Mouse (Mus musculus): ENCODE results near the gene Wee2. TPM values are rescaled to one million over a fixed set of nuclear protein-coding genes. Genes with fewer than 3 reads are reported as not detected.
A peak's percentile ranks its signal among the peaks of the same experiment; 100 is the strongest.

The Wee2 gene
- polyA plus RNA-seq, 1 experiment from 2014 or later = not detected

GRCm38 (mm10) chr6:40434697-40435096 lies 4.2 kb upstream of the Wee2 start:
- 12% methylated on average over 7 of the region's 7 CpGs for whole genome bisulfite sequencing
- H3K27me3 ChIP-seq (ENCODE audit: insufficient read depth, low read length) = no peaks in the 10 kb centered on the region
- ATAC-seq (ENCODE audit: insufficient read depth) = no peak
- peaks cover 4% of the 10 kb centered on the region; the same call in 1 of the 2 replicates for H3K4me1 ChIP-seq (ENCODE audit: insufficient read depth)
- H3K4me3 ChIP-seq (ENCODE audit: low read depth, low read length) = peak overlapping the region; percentile 73
- H3K9me3 ChIP-seq (ENCODE audit: low read depth, low read length) = no peaks in the 10 kb centered on the region
- TF ChIP-seq CTCF (IDR thresholded peaks at IDR 0.05; ENCODE audit: low read depth) = no peak
- H3K27ac ChIP-seq (ENCODE audit: low read depth) = no peak overlapping the region
- H3K9ac ChIP-seq = peak overlapping the region; percentile 73
- no peak for DNase-seq
- H3K4me2 ChIP-seq = peak overlapping the region; percentile 88
- H3K36me3 ChIP-seq (ENCODE audit: insufficient read depth) = no peaks in the 10 kb centered on the region

DNA sequence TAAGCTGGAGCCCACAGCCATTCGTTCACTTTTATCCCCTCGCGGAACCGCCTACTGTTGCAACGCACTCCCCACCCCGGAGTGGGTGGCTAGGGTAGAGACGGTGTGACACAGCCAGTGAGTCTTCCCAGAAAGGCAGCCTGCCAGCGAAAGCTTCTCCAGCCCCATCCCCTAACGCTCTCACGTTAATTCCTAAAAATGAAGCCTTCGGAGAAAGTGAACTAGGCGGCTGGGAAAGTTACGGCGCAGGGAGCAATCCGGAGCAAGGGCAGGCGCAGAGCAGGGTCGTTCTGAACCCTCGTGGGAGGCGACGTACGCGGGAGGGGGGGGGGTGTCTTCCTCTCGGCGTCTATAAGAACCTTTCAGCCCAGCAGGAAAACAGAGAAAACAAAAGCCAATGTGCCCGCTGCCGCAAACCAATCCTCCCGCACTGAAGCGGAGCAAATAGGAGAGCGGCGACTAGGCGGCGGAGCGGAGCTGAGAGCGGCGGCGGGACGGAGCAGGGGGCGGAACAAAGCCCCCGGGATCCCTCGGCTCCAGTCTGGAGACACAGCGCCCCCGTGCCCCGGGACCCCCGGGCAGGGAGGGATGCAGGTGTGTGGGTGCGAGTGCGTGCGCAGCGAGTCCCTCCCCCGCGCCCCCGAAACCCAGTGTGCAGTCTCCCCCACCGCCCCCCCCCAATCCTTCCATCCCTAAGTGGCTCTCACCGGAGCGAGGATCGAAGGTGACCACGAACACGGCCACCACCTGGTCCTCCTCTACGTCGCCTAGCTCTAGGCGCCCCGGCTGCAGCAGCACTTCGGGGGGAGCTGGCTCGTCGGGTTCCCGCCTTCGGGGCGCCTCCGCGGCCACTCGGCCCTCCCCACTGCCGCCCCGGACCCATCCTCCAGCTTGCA lies 3.5 kb upstream of the Wee2 start:
- WGBS = under 1% methylated on average over 66 of the region's 72 CpGs
- Histone ChIP-seq H3K9me3 (ENCODE audit: low read depth, low read length) (no peaks in the 10 kb centered on the region), H3K4me2 (peak overlapping the region; percentile 88), H3K4me1 (ENCODE audit: insufficient read depth) (no peaks in the 10 kb centered on the region; the same call in 1 of the 2 replicates), H3K9ac (peak overlapping the region; percentile 73), H3K27me3 (ENCODE audit: insufficient read depth, low read length) (no peaks in the 10 kb centered on the region), H3K27ac (ENCODE audit: low read depth) (peak overlapping the region; percentile 58), H3K4me3 (ENCODE audit: low read depth, low read length) (peak overlapping the region; percentile 73), H3K36me3 (ENCODE audit: insufficient read depth) (no peaks in the 10 kb centered on the region)
- TF ChIP-seq CTCF (IDR thresholded peaks at IDR 0.05; ENCODE audit: low read depth) = no peak
- peak; percentile 66 for DNase-seq
- peak; percentile 74 for ATAC-seq (ENCODE audit: insufficient read depth)

DNA sequence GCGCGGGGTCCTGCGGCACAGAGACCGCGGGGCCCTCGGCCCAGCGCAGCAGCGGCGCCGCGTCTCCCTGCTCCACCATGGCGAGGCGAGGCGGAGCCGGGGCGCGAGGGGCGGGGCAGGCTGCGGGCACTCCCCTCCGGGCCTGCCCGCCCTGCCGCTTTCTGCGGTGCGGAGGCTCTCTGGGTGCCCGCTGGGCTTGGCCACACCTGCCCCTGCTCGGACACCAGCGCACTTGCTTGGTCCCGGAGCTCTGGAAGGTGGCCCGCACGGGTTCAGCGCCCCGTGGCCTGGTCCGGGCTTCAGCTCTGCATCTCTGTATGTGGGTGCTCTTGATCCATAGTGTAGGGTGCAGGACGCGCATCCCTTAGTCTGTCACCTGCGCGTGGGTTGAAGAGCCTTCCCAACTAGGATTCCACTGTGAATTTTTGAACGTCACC lies 2.8 kb upstream of the Wee2 start, which contains the start of gene E330009J07Rik:
Gene E330009J07Rik (minus strand): TSS at position 89 of the 437 bp plus-strand sequence.
- Histone ChIP-seq H3K4me1 (ENCODE audit: insufficient read depth) (no peaks in the 10 kb centered on the region; the same call in 1 of the 2 replicates), H3K27me3 (ENCODE audit: insufficient read depth, low read length) (no peaks in the 10 kb centered on the region), H3K36me3 (ENCODE audit: insufficient read depth) (no peaks in the 10 kb centered on the region), H3K4me2 (peak within 1 kb of the TSS; percentile 88), H3K9me3 (ENCODE audit: low read depth, low read length) (no peaks in the 10 kb centered on the region), H3K27ac (ENCODE audit: low read depth) (peak within 1 kb of the TSS; percentile 58), H3K9ac (peak within 1 kb of the TSS; percentile 73), H3K4me3 (ENCODE audit: low read depth, low read length) (peak within 1 kb of the TSS; percentile 73)
- TF ChIP-seq CTCF (IDR thresholded peaks at IDR 0.05; ENCODE audit: low read depth) = no peak
- DNase-seq (peak; percentile 83), ATAC-seq (ENCODE audit: insufficient read depth) (peak; percentile 95)
- WGBS = under 1% methylated on average over 37 of the region's 38 CpGs

GRCm38 (mm10) chr6:40439731-40440130 lies 843 bp downstream of the Wee2 start:
- no peak for DNase-seq
- Histone ChIP-seq H3K9me3 (ENCODE audit: low read depth, low read length) (no peaks in the 10 kb centered on the region), H3K4me1 (ENCODE audit: insufficient read depth) (no peaks in the 10 kb centered on the region), H3K4me3 (ENCODE audit: low read depth, low read length) (no peak overlapping the region), H3K27me3 (ENCODE audit: insufficient read depth, low read length) (no peaks in the 10 kb centered on the region), H3K27ac (ENCODE audit: low read depth) (no peak overlapping the region), H3K4me2 (no peak overlapping the region), H3K9ac (no peak overlapping the region), H3K36me3 (ENCODE audit: insufficient read depth) (no peaks in the 10 kb centered on the region)
- no peak for ATAC-seq (ENCODE audit: insufficient read depth)
- TF ChIP-seq CTCF (IDR thresholded peaks at IDR 0.05; ENCODE audit: low read depth) = no peak
- 31% methylated on average over 12 of the region's 12 CpGs for WGBS

DNA sequence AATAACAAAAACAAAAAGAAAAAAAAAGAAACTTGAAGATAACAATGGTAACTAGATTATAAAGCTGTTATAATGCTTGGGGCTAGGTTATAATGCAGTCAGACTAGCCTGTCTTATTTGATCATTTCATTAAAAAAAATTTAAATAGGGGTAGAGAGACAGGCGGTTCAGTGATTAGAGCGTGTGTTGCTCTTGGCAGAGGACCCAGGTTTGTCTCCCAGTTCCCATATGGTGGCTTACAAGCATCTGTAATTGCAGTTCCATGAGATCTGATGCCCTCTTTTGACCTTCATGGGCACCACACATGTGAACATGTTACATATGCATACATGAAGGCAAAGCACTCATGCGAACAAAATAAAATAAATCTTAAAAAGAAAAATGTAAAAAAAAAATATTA lies 2.4 kb downstream of the Wee2 start:
- no peak overlapping the region for H3K9ac ChIP-seq
- H3K4me3 ChIP-seq (ENCODE audit: low read depth, low read length) = no peak overlapping the region
- no peak overlapping the region for H3K27ac ChIP-seq (ENCODE audit: low read depth)
- H3K9me3 ChIP-seq (ENCODE audit: low read depth, low read length) = no peaks in the 10 kb centered on the region
- H3K4me1 ChIP-seq (ENCODE audit: insufficient read depth) = no peaks in the 10 kb centered on the region
- no peak for ATAC-seq (ENCODE audit: insufficient read depth)
- H3K36me3 ChIP-seq (ENCODE audit: insufficient read depth) = no peaks in the 10 kb centered on the region
- no peak for DNase-seq
- WGBS = 79% methylated on average over 3 of the region's 3 CpGs
- no peaks in the 10 kb centered on the region for H3K27me3 ChIP-seq (ENCODE audit: insufficient read depth, low read length)
- no peak overlapping the region for H3K4me2 ChIP-seq
- TF ChIP-seq CTCF (IDR thresholded peaks at IDR 0.05; ENCODE audit: low read depth) = no peak

GRCm38 (mm10) chr6:40441755-40442154 lies 2.9 kb downstream of the Wee2 start:
- no peak for ATAC-seq (ENCODE audit: insufficient read depth)
- Histone ChIP-seq H3K4me2 (no peak overlapping the region), H3K36me3 (ENCODE audit: insufficient read depth) (no peaks in the 10 kb centered on the region), H3K4me3 (ENCODE audit: low read depth, low read length) (no peak overlapping the region), H3K27ac (ENCODE audit: low read depth) (no peak overlapping the region), H3K9me3 (ENCODE audit: low read depth, low read length) (no peaks in the 10 kb centered on the region), H3K9ac (no peak overlapping the region), H3K27me3 (ENCODE audit: insufficient read depth, low read length) (no peaks in the 10 kb centered on the region), H3K4me1 (ENCODE audit: insufficient read depth) (no peaks in the 10 kb centered on the region)
- WGBS = 20% methylated on average over 3 of the region's 3 CpGs
- TF ChIP-seq CTCF (IDR thresholded peaks at IDR 0.05; ENCODE audit: low read depth) = peak; percentile 16; the same call in 1 of the 2 replicates
- no peak for DNase-seq

DNA sequence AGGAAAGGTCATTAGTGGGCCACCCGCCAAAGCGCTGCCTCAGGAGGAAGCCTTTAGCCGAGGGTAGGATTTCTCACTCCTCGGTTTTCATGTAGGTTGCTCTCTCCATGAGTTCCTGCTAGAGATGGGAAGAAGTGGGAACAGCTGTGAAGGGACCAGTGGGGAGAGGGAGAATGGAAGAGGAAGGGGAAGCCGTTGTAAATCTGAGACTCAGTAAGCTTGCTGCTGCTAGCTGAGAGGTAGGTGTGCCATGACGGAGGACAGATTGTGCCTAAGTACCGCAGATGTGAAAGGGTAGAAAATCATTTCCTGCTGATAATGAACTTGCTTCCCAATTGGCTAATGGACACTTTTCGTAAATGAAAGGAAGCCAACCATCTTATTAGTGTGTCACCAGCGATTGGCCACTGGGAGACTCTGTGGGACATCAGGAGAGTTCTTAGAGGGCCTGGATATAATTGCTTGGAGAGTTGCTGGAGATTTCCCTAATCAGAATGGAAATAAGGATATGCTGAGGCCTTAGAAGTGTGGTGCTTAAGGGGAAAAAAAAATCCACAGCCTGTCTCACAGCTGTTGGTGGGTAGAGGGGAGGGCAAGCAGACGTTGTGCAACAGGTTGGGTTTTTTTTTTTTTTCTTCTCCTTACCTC lies 4.5 kb downstream of the Wee2 start:
- Histone ChIP-seq H3K27me3 (ENCODE audit: insufficient read depth, low read length) (no peaks in the 10 kb centered on the region), H3K4me3 (ENCODE audit: low read depth, low read length) (no peak overlapping the region), H3K9ac (no peak overlapping the region), H3K36me3 (ENCODE audit: insufficient read depth) (no peaks in the 10 kb centered on the region), H3K27ac (ENCODE audit: low read depth) (no peak overlapping the region), H3K4me2 (no peak overlapping the region), H3K4me1 (ENCODE audit: insufficient read depth) (no peaks in the 10 kb centered on the region), H3K9me3 (ENCODE audit: low read depth, low read length) (no peaks in the 10 kb centered on the region)
- 17% methylated on average over 10 of the region's 10 CpGs for WGBS
- DNase-seq (peak; percentile 47), ATAC-seq (ENCODE audit: insufficient read depth) (peak; percentile 70; the same call in 1 of the 2 replicates)
- TF ChIP-seq CTCF (IDR thresholded peaks at IDR 0.05; ENCODE audit: low read depth) = no peak

Measured in lung, embryonic 14.5 days (tissue).